Mouse (Mus musculus): ENCODE measurements around the gene Ncoa5. TPM values are rescaled to one million over a fixed set of nuclear protein-coding genes. Genes with fewer than 3 reads are reported as not detected.

Ncoa5 gene
- polyA plus RNA-seq (2012; rRNA removed), result 22.9 and 23.8 TPM in 2 replicates

DNA sequence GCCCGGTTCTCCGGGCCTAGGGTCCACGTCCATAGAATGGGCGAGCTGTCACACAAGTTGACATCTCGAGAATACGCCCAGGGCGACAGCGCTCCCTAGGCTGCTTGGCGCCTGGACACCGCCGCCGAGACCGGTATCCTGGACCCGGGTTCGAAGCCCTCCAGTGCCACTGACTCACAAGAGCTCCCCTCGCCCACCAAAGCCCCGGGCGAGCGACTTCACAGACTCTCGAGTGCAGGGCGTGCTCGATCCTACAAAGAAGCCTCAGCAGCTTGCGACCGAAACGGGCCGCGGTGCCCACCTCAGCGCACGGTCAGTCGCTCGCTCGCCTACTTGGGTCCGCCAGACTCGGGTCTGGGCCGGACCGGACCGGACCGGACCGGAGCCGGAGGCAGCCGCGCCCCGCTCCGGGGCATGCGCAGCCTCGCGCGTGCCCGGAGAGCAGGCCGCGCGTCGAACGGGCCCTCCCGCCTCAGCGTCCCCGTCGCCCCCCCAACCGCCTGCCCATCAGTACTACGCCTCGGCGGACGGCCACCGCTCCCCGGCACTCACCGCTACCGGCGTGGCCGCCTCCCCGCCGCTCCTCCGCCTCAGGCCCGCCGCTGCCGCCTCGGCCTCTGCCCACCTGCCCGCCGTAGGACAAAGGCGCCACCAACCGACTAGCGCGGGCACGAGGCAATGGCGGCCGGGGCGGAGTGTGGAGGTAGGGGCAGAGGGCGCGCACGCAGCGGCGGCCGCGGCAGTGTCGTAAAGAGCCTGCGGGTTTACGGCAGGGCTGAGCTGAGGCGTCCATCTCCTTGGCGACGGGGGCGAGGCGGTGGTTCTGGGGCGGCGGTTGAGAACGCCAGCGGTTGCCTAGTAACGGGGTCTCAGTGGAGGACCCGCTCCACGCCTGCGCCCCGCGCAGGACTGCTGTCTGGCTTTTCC, at the start of gene Ncoa5:
TSS of gene Ncoa5 (minus strand) at position 737 of the 927 bp plus-strand sequence.
- peak; percentile 33 for DNase-seq (ENCODE audit: low read depth)

DNA sequence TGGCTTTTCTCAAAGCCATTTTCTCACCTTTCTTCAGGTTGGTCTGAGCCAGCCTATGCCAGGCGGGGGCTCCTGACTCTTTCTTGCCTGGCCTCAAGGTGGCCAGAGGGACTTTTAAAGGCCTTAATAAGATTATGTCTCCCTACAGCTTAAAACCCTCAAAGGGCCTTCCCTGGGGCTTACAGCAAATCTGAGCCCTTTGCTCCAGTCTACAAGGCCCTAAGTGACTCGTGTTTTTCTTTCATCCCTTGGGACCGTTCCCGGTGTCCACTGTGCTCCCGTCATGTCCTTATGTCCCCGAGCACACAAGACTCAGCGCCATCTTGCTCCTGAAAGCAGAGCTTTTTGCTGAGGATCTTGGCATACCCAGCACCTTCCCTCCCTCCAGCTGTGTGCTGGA, 46.6 kb upstream of the Ncoa5 start:
- no peak for DNase-seq (ENCODE audit: low read depth)

DNA sequence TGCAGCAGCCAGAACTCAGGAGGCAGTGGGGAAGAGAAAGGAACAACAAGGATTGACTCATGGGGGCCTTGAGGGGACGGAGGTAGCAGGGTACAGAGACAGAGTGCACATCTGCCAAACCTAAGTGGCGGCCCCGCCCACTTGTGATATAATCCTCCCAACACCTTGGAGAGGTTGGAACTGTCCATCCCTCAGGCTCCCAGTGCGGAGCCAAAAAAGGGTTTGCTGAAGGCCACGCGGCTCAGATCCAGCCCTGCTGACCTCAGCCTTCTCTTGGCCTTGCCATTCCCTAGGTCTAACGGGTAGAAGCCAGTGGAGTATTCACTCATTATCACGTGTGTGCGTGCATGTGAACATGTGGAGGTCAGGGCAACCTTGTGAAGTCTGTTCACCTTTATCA, 46.0 kb upstream of the Ncoa5 start:
- no peak for DNase-seq (ENCODE audit: low read depth)

DNA sequence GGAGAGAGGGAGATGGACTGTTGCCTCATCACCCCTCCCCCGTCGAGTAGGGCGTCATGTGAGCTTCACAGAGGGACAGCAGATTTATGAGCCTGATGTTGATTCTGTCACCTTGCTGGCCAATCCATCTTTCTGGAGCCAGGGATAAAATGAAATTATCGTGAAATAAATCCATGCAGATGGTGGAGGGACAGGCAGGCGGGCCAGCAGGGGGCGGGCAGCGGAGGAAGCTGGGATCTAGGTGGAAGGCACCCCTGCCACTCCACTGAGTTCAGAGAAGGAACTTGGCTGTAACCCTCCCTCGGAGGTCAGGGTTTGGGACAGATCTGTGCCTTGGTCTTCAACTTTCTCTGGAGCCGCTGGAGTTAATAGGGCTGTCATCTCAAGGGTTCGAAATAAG, 43.9 kb upstream of the Ncoa5 start:
- DNase-seq (ENCODE audit: low read depth), result no peak

DNA sequence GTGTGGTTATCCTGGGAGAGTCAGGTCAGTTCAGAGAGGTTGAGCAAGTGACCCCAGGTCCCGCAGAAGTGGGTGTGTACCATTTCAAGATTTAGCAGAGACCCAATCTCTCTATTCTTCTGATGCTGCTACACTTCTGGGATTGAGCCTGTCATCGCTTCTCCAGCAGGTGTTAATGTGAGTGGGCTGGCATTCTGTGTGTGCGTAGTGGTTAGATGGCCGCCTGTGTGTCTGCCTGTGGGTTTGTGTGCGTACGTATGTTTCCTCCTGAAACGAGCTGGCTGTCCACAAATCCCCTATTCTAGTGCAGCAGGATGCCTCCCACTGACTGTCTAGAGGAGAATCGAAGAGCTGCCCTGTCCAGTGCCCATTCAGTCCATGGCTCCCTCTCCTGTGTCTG, 43.4 kb upstream of the Ncoa5 start:
- DNase-seq (ENCODE audit: low read depth), result no peak

DNA sequence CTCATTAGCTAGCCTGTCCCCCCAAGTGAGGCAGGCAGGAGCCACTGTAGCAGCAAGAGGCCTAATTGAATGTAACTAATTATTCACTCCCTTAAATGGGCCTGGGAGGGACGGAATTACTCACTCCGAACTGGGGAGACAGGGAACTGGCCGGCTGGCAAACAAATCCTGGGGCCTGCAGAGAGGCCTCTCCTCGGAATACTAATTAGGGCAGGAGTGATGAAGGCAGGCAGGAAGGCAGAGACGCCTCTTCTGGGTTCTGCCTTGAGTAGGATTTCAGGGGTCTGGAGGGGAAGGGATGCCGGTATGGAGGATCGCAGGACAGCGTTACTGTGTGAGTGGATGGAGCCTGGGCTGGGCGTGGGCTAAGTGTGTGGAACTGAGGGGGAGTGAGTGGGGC, 42.4 kb upstream of the Ncoa5 start:
- DNase-seq (ENCODE audit: low read depth), result no peak

DNA sequence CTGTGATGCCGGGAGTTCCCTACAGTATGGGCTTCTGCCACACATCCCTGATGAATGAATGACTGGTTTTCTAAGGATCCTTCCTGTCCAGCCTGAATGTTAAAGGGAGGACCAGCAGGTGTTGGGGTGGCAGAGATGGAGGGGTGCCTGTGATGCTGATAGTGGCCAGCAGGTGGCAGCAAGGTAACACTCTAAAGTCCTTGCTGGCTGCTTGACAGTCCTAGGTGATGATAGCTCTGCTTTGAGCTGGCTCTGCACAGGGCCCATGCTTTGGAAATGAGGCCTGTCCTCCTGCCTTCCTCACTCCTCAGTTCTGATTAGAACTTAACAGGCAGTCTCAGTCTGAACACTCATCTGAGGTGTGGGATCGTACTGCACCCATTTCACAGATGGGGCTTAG, 40.3 kb upstream of the Ncoa5 start:
- no peak for DNase-seq (ENCODE audit: low read depth)

DNA sequence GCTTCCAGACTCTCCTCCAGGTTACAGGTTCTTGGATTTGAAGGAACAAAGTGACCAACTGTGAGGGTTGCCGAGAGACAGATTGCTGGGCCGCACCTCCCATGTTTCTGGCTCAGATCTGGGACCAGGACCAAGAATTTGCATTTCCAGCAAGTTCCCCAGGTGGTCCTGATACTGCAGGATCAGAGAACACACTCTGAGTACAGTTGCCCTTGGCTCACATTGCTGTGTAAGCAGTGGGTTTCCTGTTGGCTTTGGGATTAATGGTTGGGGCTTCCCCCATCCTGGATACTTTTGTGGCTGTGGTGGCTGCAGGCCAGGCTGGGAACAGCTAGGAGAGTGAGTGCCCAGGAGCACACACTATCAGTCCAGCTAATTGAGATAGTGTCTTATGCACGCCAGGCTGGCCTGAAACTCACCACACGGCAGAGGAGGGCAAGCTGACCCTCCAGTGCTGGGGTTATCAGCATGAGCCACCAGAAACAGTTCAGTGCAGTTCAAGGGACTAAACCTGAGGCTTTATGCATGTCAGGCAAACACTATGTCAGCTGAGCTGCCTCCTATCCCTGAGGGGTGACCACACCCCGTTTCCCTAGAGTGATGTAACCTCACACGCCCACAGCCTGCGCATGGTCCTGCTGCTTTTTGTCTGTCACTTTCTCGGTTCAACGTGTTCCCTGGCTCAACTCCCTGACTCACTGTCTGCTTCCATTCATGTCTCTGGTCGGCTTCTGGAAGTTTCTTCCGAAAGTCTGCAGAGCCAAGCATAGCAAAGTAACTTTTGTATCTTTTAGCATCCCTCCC, 39.6 kb upstream of the Ncoa5 start:
- DNase-seq (ENCODE audit: low read depth), result no peak

DNA sequence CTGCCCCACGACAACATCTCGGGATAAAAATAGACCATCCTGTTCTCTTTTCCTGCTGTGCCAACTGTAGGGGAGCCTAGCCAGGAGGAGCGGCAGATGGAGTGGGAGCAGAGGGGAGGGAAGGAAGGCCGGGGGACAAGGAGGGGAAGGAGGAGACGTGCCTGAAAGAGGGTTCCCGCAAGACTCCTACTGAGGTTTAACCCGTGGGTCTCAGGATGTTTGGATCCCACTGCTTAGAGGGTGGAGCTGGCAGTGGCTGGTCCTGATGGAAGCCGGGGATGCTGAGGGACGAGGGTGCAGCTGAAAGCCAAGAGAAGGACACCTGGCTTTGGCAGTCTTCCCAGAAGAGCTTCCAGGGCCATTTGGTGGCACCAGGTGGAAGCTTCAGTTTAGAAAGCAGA, 38.7 kb upstream of the Ncoa5 start:
- DNase-seq (ENCODE audit: low read depth), result no peak

DNA sequence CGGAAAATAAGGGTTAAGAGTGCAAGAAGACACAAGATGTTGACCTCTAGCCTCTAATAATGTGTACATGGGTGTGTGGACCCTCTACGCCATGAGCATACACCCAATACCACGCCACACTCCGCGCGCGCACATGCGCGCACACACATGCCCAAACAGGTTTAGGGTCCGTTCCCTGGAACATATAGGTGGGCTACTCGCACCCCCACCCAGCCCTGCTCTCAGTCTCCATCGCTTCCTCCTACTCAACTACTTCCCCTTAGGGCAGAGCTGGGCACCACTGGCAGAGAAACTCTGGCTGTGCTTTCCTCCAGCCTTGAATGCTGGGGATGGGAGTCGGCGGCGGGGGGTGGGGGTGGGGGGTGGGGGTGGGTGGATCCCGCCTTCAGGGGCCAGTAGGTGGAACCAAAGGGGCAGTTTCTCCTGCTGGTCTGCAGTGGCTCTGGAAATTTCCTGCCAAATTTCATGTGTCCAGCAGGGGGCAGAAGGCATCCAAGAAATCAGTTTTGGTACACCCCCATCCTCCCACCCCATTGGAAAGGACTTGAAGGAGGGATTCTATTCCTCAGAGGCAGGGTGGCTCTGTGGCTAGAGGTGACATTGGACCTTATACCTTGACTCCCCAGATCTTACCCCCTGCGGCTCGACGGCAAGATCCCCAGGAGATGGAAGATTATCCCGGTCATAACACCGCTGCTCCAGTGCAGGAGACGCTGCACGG, 35.6 kb upstream of the Ncoa5 start:
- no peak for DNase-seq (ENCODE audit: low read depth)

DNA sequence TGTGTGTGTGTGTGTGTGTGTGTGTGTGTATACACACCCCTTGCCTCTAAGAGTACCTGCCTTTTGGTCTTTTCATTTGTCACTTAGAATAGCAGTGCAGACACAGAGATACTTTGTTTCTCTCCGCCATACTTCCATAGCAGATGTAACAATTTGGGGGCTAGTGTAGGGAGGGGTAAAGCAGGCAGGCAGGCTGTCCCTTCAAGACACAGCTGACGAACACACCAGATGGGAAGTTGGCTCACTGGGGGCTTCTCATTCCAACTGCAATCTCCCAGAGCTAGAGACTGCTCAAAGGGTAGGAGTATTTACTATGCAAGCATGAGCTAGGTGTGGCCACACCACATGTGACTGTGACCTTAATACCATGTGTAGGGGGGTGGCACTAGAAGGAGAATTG, 34.1 kb upstream of the Ncoa5 start:
- no peak for DNase-seq (ENCODE audit: low read depth)

DNA sequence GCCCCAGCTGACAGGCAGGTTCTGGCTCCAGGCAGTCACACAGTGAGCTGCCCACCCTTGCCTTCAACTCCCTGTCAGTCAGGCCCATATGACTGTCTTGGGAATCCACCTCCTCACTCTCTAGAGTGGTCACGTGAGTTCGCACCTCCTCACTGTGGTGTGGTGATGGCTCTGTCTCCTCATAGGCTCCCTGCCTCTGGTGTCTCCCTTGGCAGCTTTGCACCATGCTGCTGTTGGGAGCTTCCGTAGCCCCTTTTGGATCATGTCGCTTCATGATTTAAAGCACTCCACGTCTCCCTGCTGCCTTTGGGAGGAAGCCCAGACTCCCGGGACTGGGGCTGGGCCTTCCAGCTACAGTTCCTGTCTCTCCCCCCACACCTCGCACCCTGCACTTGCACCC, 29.8 kb upstream of the Ncoa5 start:
- no peak for DNase-seq (ENCODE audit: low read depth)

DNA sequence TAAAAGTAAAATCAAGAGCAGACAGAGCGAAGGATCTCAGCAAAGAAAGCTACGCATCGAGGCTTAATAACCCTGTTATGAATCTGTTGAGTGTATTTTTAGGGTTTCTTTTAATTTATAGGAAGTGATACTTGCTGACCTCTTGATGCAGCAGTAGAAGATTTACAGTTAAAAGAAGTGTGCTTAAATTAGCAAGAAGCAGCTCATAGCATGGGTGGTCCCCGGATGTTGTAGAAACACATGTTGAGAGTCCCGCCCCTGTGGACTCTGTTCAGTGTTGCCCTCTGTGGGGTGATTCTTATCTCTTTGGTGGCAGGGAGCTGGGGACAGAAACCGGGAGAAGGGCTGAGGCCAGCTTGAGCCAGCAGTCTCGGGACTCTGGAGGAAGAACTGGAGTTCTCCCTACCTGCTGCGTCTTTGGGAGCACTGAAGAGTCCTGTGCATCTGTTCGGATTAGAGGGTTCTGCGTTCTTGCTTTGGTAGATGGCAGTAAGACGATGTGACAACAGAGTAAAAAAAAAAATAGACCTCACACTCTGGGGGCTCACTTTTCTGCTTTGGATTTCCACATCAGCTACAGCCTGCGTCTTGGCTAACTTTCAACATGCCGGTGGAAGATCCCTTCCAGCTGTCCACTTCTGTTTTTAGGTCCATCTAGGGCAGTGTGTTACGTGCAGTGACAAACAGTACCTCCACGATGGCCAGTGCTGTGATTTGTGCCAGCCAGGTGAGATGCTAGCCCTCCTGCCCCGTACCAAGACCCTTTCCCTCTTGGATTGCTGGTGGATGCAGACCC, 27.2 kb upstream of the Ncoa5 start:
- DNase-seq (ENCODE audit: low read depth), result no peak

DNA sequence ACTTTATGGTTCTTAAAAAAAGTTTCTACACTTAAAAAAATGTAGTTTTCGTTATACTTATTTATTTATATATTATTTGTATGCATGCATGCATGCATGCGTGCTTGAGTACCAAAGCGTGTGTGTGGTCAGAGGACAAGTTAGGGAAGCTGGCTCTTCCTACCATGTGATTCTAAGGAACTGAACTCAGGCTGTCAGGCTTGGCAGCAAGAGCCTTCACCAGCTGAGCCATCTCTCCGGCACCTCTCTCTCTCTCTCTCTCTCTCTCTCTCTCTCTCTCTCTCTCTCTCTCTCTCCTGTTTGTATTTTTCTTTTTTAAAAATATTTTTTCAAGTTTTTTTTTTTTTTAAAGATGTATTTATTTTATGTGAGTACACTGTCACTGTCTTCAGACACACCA, 25.3 kb upstream of the Ncoa5 start:
- DNase-seq (ENCODE audit: low read depth), result no peak

DNA sequence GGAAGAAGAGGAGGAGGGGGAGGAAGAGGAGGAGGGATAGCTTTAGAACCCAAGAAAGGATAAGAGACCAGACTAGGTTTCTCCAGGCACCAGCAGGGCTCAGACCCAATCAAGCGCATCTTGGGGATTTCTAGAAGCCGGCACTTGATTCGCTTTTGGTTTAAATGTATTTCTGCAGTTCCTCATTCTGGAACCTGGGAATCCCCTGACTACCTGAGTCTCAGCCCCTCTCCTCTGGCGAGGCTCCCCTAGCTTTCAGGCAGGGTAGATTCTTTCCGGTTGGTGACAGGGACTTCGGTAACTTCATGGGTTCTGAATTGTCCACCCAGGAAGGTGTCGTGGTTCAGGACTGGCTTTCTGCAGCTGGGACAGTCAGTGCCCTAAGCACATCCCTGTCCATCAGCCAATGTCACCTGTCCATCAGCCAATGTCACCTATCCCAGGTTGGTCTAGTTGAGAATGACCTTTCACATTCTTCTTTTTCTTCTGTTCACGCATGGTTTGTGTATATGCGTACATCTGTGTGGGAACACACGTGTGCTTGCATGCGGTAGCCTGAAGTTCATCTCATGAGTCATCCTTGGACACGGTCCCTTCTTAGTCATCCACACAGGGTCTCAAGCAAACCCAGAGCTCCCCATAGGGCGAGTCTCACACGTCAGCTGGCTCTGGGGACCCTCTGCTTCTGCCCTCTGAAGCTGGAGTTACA, 21.9 kb upstream of the Ncoa5 start:
- DNase-seq (ENCODE audit: low read depth), result no peak

DNA sequence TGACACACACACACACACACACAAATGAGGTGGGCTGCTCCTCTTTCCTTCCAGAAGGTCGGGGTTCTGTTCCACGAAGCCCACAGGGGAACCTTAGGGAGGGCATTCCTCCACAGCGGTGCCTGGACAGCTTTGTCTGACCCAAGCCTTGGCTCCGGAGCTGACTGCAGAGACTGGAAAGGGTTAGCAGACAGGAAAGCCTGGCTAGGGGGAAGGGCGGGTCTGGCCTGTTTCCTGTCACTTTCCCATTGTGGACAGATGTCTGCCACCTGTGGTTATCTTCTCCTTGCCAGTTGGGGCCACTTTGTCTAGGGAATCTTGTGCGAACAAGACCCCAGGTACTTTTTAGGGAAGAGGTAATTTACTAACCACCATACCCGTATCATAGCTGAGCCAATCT, 21.2 kb upstream of the Ncoa5 start:
- no peak for DNase-seq (ENCODE audit: low read depth)

DNA sequence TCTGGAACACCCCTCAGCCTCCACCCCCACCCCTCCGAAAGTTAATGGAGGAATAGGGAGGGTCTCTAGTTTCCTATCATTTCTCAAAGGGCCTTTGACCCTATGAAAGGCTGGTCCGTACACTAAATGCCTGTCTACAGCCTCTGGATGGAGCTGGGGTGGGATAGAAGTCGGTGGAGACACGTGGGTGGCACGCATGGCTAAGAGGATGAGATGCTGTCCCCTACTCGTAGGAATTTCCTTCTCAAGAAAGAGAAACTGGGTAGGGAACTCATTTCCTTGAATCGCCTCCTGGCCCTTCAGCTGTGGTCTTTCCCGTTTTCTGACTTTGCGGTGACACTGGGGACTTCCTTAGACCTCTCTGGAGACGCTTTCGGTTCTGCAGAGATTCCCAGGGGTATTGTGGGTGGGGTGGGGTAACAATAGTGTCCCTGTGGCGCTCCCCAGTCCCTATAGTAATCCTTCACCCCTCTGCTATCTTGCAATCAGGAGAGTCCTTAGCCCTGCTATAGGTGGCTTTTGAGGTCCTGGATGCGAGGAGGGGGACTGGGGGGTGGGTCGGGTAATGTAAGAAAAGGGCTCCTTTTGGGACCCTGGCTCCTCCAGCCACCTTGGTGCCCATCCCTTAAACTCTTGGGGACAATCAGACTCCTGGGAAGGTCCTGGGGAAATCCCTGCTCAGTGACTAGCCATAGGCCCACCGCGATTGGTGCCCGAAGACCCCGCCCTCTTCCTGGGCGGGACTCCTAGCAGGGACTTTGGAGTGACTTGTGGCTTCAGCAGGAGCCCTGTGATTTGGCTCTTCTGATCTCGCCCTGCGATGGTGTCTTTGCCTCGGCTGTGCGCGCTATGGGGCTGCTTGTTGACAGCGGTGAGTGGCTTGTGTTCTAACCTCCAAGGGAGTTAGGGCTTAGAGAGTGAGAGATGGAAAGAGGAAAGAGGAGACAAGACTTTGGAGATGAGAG, 20.5 kb upstream of the Ncoa5 start, which contains the start of gene Cd40:
TSS of gene Cd40 (plus strand) at position 740 of the 965 bp plus-strand sequence.
- no peak for DNase-seq (ENCODE audit: low read depth)

DNA sequence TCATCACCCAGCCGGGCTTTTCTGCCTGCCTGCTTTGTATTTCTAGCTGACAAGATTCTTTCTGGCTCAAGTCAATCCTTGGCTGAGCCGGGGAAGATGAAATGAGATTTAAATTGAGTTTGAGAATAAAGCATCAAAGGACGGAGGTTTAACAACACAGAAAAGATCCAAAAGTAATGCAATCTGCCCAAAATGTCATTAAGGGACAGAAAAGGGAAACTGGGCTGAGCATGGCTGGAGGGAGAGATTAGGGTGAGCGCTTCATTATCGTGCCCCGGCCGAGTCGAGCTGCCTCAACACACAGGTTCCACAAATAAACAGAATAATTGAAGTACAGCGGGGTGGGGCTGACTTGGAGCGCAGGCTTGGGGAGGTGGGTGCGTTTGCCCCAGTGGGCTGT, 16.9 kb upstream of the Ncoa5 start:
- no peak for DNase-seq (ENCODE audit: low read depth)

DNA sequence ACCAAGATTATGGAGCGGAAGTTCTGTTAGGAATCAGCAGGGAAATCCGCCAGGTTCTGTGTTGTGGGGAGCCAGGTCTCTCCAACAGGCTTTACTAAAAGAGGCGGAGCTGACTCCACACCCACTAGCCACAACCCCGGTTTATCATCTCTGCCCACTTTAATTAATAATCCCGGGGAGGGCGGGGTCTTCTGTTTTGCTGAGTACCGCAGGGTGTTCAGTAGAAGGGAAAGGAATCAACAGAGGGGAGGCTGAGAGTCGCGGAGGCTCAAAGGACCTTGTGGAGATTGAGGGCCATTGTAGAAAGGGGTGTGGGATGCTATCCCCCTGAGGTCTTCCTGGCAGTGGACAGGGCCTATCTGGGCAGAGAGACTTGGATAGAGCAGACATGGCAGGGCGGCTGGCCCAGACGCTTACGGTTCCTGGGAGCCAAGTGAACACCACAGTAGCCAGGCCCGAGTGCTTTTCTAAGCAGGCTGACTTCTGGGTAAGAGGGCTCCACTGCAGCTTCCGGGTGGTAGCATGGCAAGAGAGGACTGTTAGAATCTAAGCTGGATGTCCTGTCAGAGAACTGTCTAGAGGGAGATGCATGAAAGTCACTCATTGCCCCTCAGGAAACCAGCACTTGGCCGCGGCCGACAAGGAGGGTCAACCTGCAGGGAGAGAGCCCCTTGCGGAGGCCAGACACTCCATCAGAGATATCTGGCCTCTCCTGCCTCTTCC, 16.3 kb upstream of the Ncoa5 start:
- no peak for DNase-seq (ENCODE audit: low read depth)

All from gonadal fat pad, adult 2 months (tissue).